Mouse (Mus musculus) hindbrain, embryonic 10.5 days (tissue): ENCODE results near the gene Tm6sf2. TPM values are rescaled to one million over a fixed set of nuclear protein-coding genes. Genes with fewer than 3 reads are reported as not detected.
A peak's percentile ranks its signal among the peaks of the same experiment; 100 is the strongest.
"Not testable (repeated sequence)": the region's sequence is repeated elsewhere in the genome, so short reads cannot be mapped to it uniquely, and the experiment has no call there.

Experiments used
- DNase-seq: peaks from one replicate; pipeline ENCODE4 v3.0.0-alpha.2; 2017; ENCODE audit warnings: low spot score
- H3K27ac ChIP-seq: fragments of 300-500 bp; sonication (generic); 2 replicates; pipeline ENCODE4 v1.5.1; 2016; ENCODE audit warnings: mild to moderate bottlenecking, moderate library complexity
- H3K27me3 ChIP-seq: fragments of 300-500 bp; sonication (generic); 2 replicates; pipeline ENCODE4 v1.6.1; 2016; ENCODE audit warnings: mild to moderate bottlenecking; ENCODE audit not compliant: poor library complexity, insufficient read depth, severe bottlenecking
- H3K36me3 ChIP-seq: fragments of 300-500 bp; sonication (generic); 2 replicates; pipeline ENCODE4 v1.6.1; 2016; ENCODE audit warnings: mild to moderate bottlenecking, moderate library complexity
- H3K4me1 ChIP-seq: fragments of 300-500 bp; sonication (generic); replicated peaks from 2 replicates; pipeline ENCODE4 v1.6.1; 2016; ENCODE audit warnings: mild to moderate bottlenecking
- H3K4me3 ChIP-seq: fragments of 300-500 bp; sonication (generic); 2 replicates; pipeline ENCODE4 v1.5.1; 2016; ENCODE audit warnings: mild to moderate bottlenecking, moderate library complexity
- H3K9me3 ChIP-seq: fragments of 300-500 bp; sonication (generic); 2 replicates; pipeline ENCODE4 v1.6.1; 2016; ENCODE audit warnings: mild to moderate bottlenecking, moderate library complexity
- WGBS: fragments of 180-500 bp; shearing (Covaris S2); methylation state at CpG from one replicate; pipeline ENCODE4 v1.1.7; 2016; 5-methylcytosine and 5-hydroxymethylcytosine counted together
- polyA plus RNA-seq: library from polyadenylated mRNA; unstranded; fragments of >200 nt; fragmentation: Nextera tagmentation; extraction: Ambion mirVana; gene quantifications from 2 replicates; pipeline ENCODE4 v1.2.1, GENCODE M21; 2016

Tm6sf2 gene
- 0.56 and 0.88 TPM in 2 replicates for polyA plus RNA-seq

GRCm38 (mm10) chr8:70072441-70073069, at the start of gene Tm6sf2:
TSS of gene Tm6sf2 (plus strand) at chr8:70072924.
- no peaks in the 10 kb centered on the region for H3K9me3 ChIP-seq
- DNase-seq, result no peak
- H3K27me3 ChIP-seq, result peaks cover 19% of the 10 kb centered on the region
- WGBS, result 15% methylated on average over 24 of the region's 27 CpGs
- H3K36me3 ChIP-seq, result peaks cover 52% of the 10 kb centered on the region
- H3K4me3 ChIP-seq, result peak within 1 kb of the TSS; percentile 34
- H3K4me1 ChIP-seq, result peaks cover 10% of the 10 kb centered on the region
- no peak within 1 kb of the TSS for H3K27ac ChIP-seq

- H3K36me3 ChIP-seq, result peaks cover 100% of the 10 kb centered on the region
- DNase-seq, result no peak
Measured at GRCm38 (mm10) chr8:70023596-70023995, 49.1 kb upstream of the Tm6sf2 start.

GRCm38 (mm10) chr8:70026151-70026550, 46.6 kb upstream of the Tm6sf2 start:
- Histone ChIP-seq H3K27ac (no peak overlapping the region), H3K4me3 (no peak overlapping the region), H3K4me1 (no peaks in the 10 kb centered on the region), H3K9me3 (no peaks in the 10 kb centered on the region), H3K36me3 (peaks cover 100% of the 10 kb centered on the region), H3K27me3 (no peaks in the 10 kb centered on the region)
- WGBS, result 91% methylated on average over 2 of the region's 2 CpGs
- DNase-seq, result no peak

More at GRCm38 (mm10) chr8:70023596-70023995, 49.1 kb upstream of the Tm6sf2 start:
- Histone ChIP-seq H3K27ac (no peak overlapping the region), H3K4me3 (no peak overlapping the region), H3K9me3 (no peaks in the 10 kb centered on the region), H3K27me3 (no peaks in the 10 kb centered on the region), H3K4me1 (no peaks in the 10 kb centered on the region)
- 82% methylated on average over 8 of the region's 8 CpGs for WGBS

GRCm38 (mm10) chr8:70030255-70030654, 42.5 kb upstream of the Tm6sf2 start:
- Histone ChIP-seq H3K27me3 (no peaks in the 10 kb centered on the region), H3K4me1 (no peaks in the 10 kb centered on the region), H3K4me3 (no peak overlapping the region), H3K9me3 (no peaks in the 10 kb centered on the region), H3K27ac (no peak overlapping the region), H3K36me3 (peaks cover 90% of the 10 kb centered on the region)
- DNase-seq, result no peak
- 98% methylated on average over 1 of the region's 1 CpGs for WGBS

GRCm38 (mm10) chr8:70037994-70038393, 34.7 kb upstream of the Tm6sf2 start:
- no peaks in the 10 kb centered on the region for H3K27me3 ChIP-seq
- H3K4me3 ChIP-seq, result no peak overlapping the region
- WGBS, result 90% methylated on average over 1 of the region's 1 CpGs
- no peak overlapping the region for H3K27ac ChIP-seq
- H3K4me1 ChIP-seq, result peaks cover 24% of the 10 kb centered on the region
- peaks cover 48% of the 10 kb centered on the region for H3K36me3 ChIP-seq
- H3K9me3 ChIP-seq, result no peaks in the 10 kb centered on the region
- DNase-seq, result no peak

- under 1% methylated on average over 47 of the region's 47 CpGs for WGBS
- H3K27me3 ChIP-seq, result no peaks in the 10 kb centered on the region
- DNase-seq, result no peak
Measured at GRCm38 (mm10) chr8:70041885-70042546, 30.7 kb upstream of the Tm6sf2 start.

GRCm38 (mm10) chr8:70042583-70043455, 29.9 kb upstream of the Tm6sf2 start, which contains the start of the genes Mau2 and Sugp1:
TSS of gene Mau2 (minus strand) at chr8:70042734.
TSS of gene Sugp1 (plus strand) at chr8:70042813.
- H3K4me3 ChIP-seq, result peak within 1 kb of the TSS; percentile 88
- H3K9me3 ChIP-seq, result no peaks in the 10 kb centered on the region
- DNase-seq, result peak; percentile 97
- no peaks in the 10 kb centered on the region for H3K27me3 ChIP-seq
- H3K36me3 ChIP-seq, result peaks cover 10% of the 10 kb centered on the region; the same call in 1 of the 2 replicates
- WGBS, result under 1% methylated on average over 65 of the region's 65 CpGs
- H3K27ac ChIP-seq, result peak within 1 kb of the TSS; percentile 93
- H3K4me1 ChIP-seq, result peaks cover 40% of the 10 kb centered on the region

More at GRCm38 (mm10) chr8:70041885-70042546, 30.7 kb upstream of the Tm6sf2 start:
- Histone ChIP-seq H3K9me3 (no peaks in the 10 kb centered on the region), H3K4me3 (peak overlapping the region; percentile 88), H3K27ac (peak overlapping the region; percentile 93), H3K36me3 (peaks cover 16% of the 10 kb centered on the region; the same call in 1 of the 2 replicates), H3K4me1 (peaks cover 40% of the 10 kb centered on the region)

GRCm38 (mm10) chr8:70043996-70044395, 28.7 kb upstream of the Tm6sf2 start:
- Histone ChIP-seq H3K4me1 (peaks cover 40% of the 10 kb centered on the region), H3K4me3 (peak overlapping the region; percentile 88), H3K36me3 (peaks cover 16% of the 10 kb centered on the region), H3K27me3 (no peaks in the 10 kb centered on the region), H3K27ac (0 out of 2 replicates have a peak overlapping the region, but pooled peaks have one; percentile 23), H3K9me3 (no peaks in the 10 kb centered on the region)
- DNase-seq, result no peak
- WGBS, result 89% methylated on average over 5 of the region's 5 CpGs

GRCm38 (mm10) chr8:70049662-70050061, 23.1 kb upstream of the Tm6sf2 start:
- no peak overlapping the region for H3K4me3 ChIP-seq
- no peaks in the 10 kb centered on the region for H3K27me3 ChIP-seq
- H3K4me1 ChIP-seq, result no peaks in the 10 kb centered on the region
- H3K9me3 ChIP-seq, result no peaks in the 10 kb centered on the region
- peaks cover 67% of the 10 kb centered on the region for H3K36me3 ChIP-seq
- no peak overlapping the region for H3K27ac ChIP-seq
- DNase-seq, result no peak

- 92% methylated on average over 5 of the region's 5 CpGs for WGBS
- not testable (repeated sequence) for H3K4me3 ChIP-seq, DNase-seq, H3K4me1 ChIP-seq, H3K9me3 ChIP-seq, H3K27me3 ChIP-seq, H3K27ac ChIP-seq
- peaks cover 75% of the 10 kb centered on the region for H3K36me3 ChIP-seq
Measured at GRCm38 (mm10) chr8:70050434-70050833, 22.3 kb upstream of the Tm6sf2 start.

- no peaks in the 10 kb centered on the region for H3K4me1 ChIP-seq
- peaks cover 99% of the 10 kb centered on the region for H3K36me3 ChIP-seq
- H3K9me3 ChIP-seq, result no peaks in the 10 kb centered on the region
- H3K27me3 ChIP-seq, result no peaks in the 10 kb centered on the region
- no peak overlapping the region for H3K27ac ChIP-seq
- H3K4me3 ChIP-seq, result no peak overlapping the region
- 82% methylated on average over 1 of the region's 1 CpGs for WGBS
- DNase-seq, result no peak
Measured at GRCm38 (mm10) chr8:70057721-70058120, 15.0 kb upstream of the Tm6sf2 start.

GRCm38 (mm10) chr8:70071836-70072440, 786 bp upstream of the Tm6sf2 start:
- Histone ChIP-seq H3K9me3 (no peaks in the 10 kb centered on the region), H3K36me3 (peaks cover 56% of the 10 kb centered on the region), H3K4me3 (peak overlapping the region; percentile 34; the same call in 1 of the 2 replicates), H3K27ac (no peak overlapping the region), H3K27me3 (peaks cover 19% of the 10 kb centered on the region), H3K4me1 (peaks cover 10% of the 10 kb centered on the region)
- no peak for DNase-seq
- 79% methylated on average over 2 of the region's 2 CpGs for WGBS
